Mouse (Mus musculus): ENCODE measurements at regions not wholly inside any gene's neighbourhood (a gene's known extent, or its start where the extent isn't known, plus 50 kb on each side); places are given as distances from the start of the nearest gene placed in this dataset.

GRCm38 (mm10) chr12:32696832-32697231 is 122.5 kb upstream of the Nampt start:
- no peak for TF ChIP-seq CTCF (IDR thresholded peaks at IDR 0.05; ENCODE audit: borderline replicate concordance, insufficient read depth, low read length)
- no peak for TF ChIP-seq POLR2A (IDR thresholded peaks at IDR 0.05; ENCODE audit: low read depth, low read length)
- Histone ChIP-seq H3K27ac (ENCODE audit: insufficient read depth, low read length) (no peak overlapping the region), H3K4me3 (ENCODE audit: insufficient read depth, low read length) (no peak overlapping the region), H3K4me1 (ENCODE audit: control insufficient read depth, insufficient read depth, low read length) (no peaks in the 10 kb centered on the region)

- H3K4me1 ChIP-seq (ENCODE audit: control insufficient read depth, insufficient read depth, low read length), result no peaks in the 10 kb centered on the region
- H3K27ac ChIP-seq (ENCODE audit: insufficient read depth, low read length), result no peak overlapping the region
- H3K4me3 ChIP-seq (ENCODE audit: insufficient read depth, low read length), result no peak overlapping the region
- TF ChIP-seq POLR2A (IDR thresholded peaks at IDR 0.05; ENCODE audit: low read depth, low read length), result no peak
- no peak for TF ChIP-seq CTCF (IDR thresholded peaks at IDR 0.05; ENCODE audit: borderline replicate concordance, insufficient read depth, low read length)
Measured at GRCm38 (mm10) chr12:32709188-32709587, 110.2 kb upstream of the Nampt start.

- no peak overlapping the region for H3K4me3 ChIP-seq (ENCODE audit: insufficient read depth, low read length)
- no peaks in the 10 kb centered on the region for H3K4me1 ChIP-seq (ENCODE audit: control insufficient read depth, insufficient read depth, low read length)
- H3K27ac ChIP-seq (ENCODE audit: insufficient read depth, low read length), result no peak overlapping the region
- TF ChIP-seq POLR2A (IDR thresholded peaks at IDR 0.05; ENCODE audit: low read depth, low read length) (no peak), CTCF (IDR thresholded peaks at IDR 0.05; ENCODE audit: borderline replicate concordance, insufficient read depth, low read length) (no peak)
Measured at GRCm38 (mm10) chr12:32717129-32717921, 102.0 kb upstream of the Nampt start.

GRCm38 (mm10) chr12:32719203-32719602 is 100.1 kb upstream of the Nampt start:
- no peak overlapping the region for H3K4me3 ChIP-seq (ENCODE audit: insufficient read depth, low read length)
- no peaks in the 10 kb centered on the region for H3K4me1 ChIP-seq (ENCODE audit: control insufficient read depth, insufficient read depth, low read length)
- TF ChIP-seq CTCF (IDR thresholded peaks at IDR 0.05; ENCODE audit: borderline replicate concordance, insufficient read depth, low read length) (no peak), POLR2A (IDR thresholded peaks at IDR 0.05; ENCODE audit: low read depth, low read length) (no peak)
- H3K27ac ChIP-seq (ENCODE audit: insufficient read depth, low read length), result no peak overlapping the region

GRCm38 (mm10) chr12:32724451-32725188 is 94.7 kb upstream of the Nampt start:
- Histone ChIP-seq H3K4me1 (ENCODE audit: control insufficient read depth, insufficient read depth, low read length) (no peaks in the 10 kb centered on the region), H3K4me3 (ENCODE audit: insufficient read depth, low read length) (no peak overlapping the region), H3K27ac (ENCODE audit: insufficient read depth, low read length) (no peak overlapping the region)
- TF ChIP-seq POLR2A (IDR thresholded peaks at IDR 0.05; ENCODE audit: low read depth, low read length), result no peak
- no peak for TF ChIP-seq CTCF (IDR thresholded peaks at IDR 0.05; ENCODE audit: borderline replicate concordance, insufficient read depth, low read length)

GRCm38 (mm10) chr12:32727539-32727938 is 91.8 kb upstream of the Nampt start:
- Histone ChIP-seq H3K4me3 (ENCODE audit: insufficient read depth, low read length) (no peak overlapping the region), H3K27ac (ENCODE audit: insufficient read depth, low read length) (no peak overlapping the region), H3K4me1 (ENCODE audit: control insufficient read depth, insufficient read depth, low read length) (no peaks in the 10 kb centered on the region)
- TF ChIP-seq CTCF (IDR thresholded peaks at IDR 0.05; ENCODE audit: borderline replicate concordance, insufficient read depth, low read length), result no peak
- TF ChIP-seq POLR2A (IDR thresholded peaks at IDR 0.05; ENCODE audit: low read depth, low read length), result no peak

- no peak overlapping the region for H3K27ac ChIP-seq (ENCODE audit: insufficient read depth, low read length)
- no peak overlapping the region for H3K4me3 ChIP-seq (ENCODE audit: insufficient read depth, low read length)
- TF ChIP-seq POLR2A (IDR thresholded peaks at IDR 0.05; ENCODE audit: low read depth, low read length), result no peak
- TF ChIP-seq CTCF (IDR thresholded peaks at IDR 0.05; ENCODE audit: borderline replicate concordance, insufficient read depth, low read length), result no peak
- no peaks in the 10 kb centered on the region for H3K4me1 ChIP-seq (ENCODE audit: control insufficient read depth, insufficient read depth, low read length)
Measured at GRCm38 (mm10) chr12:32728425-32728824, 90.9 kb upstream of the Nampt start.

- H3K4me3 ChIP-seq (ENCODE audit: insufficient read depth, low read length), result no peak overlapping the region
- no peaks in the 10 kb centered on the region for H3K4me1 ChIP-seq (ENCODE audit: control insufficient read depth, insufficient read depth, low read length)
- no peak overlapping the region for H3K27ac ChIP-seq (ENCODE audit: insufficient read depth, low read length)
- TF ChIP-seq CTCF (IDR thresholded peaks at IDR 0.05; ENCODE audit: borderline replicate concordance, insufficient read depth, low read length), result no peak
- TF ChIP-seq POLR2A (IDR thresholded peaks at IDR 0.05; ENCODE audit: low read depth, low read length), result no peak
Measured at GRCm38 (mm10) chr12:32735224-32735623, 84.1 kb upstream of the Nampt start.

- Histone ChIP-seq H3K4me3 (ENCODE audit: insufficient read depth, low read length) (no peak overlapping the region), H3K4me1 (ENCODE audit: control insufficient read depth, insufficient read depth, low read length) (no peaks in the 10 kb centered on the region), H3K27ac (ENCODE audit: insufficient read depth, low read length) (no peak overlapping the region)
- TF ChIP-seq POLR2A (IDR thresholded peaks at IDR 0.05; ENCODE audit: low read depth, low read length) (no peak), CTCF (IDR thresholded peaks at IDR 0.05; ENCODE audit: borderline replicate concordance, insufficient read depth, low read length) (no peak)
Measured at GRCm38 (mm10) chr12:32741465-32741864, 77.9 kb upstream of the Nampt start.
